Mouse (Mus musculus) adrenal gland, adult (tissue): ENCODE results near the gene Pidd1.

ENCODE experiments used
- DNase-seq, 2 experiments: peaks; one replicate each; pipeline ENCODE4 v3.0.0; 2022 to 2023; ENCODE audit warnings: low spot score in 1 of 2; ENCODE audit not compliant: inconsistent age in 2 of 2

The Pidd1 gene

GRCm38 (mm10) chr7:141443828-141444237, at the start of gene Pidd1:
TSS of gene Pidd1 (minus strand) at chr7:141444025.
- peak; percentile 76 to 86 for DNase-seq

GRCm38 (mm10) chr7:141492738-141493137, 48.9 kb upstream of the Pidd1 start:
- DNase-seq = no peak

GRCm38 (mm10) chr7:141491151-141491550, 47.3 kb upstream of the Pidd1 start:
- no peak for DNase-seq

- no peak for DNase-seq
These were observed 43.3 kb upstream of the Pidd1 start for GRCm38 (mm10) chr7:141487141-141487540.

- no peak for DNase-seq
These were observed 42.4 kb upstream of the Pidd1 start for GRCm38 (mm10) chr7:141486239-141486638.

- DNase-seq = no peak
These were observed 41.8 kb upstream of the Pidd1 start for GRCm38 (mm10) chr7:141485606-141486005.

- no peak for DNase-seq
These were observed 41.4 kb upstream of the Pidd1 start for GRCm38 (mm10) chr7:141485186-141485585.

- no peak for DNase-seq
These were observed 40.6 kb upstream of the Pidd1 start for GRCm38 (mm10) chr7:141484186-141485120.

- DNase-seq = no peak
These were observed 39.4 kb upstream of the Pidd1 start for GRCm38 (mm10) chr7:141483114-141483653.

GRCm38 (mm10) chr7:141482531-141483024, 38.8 kb upstream of the Pidd1 start:
- DNase-seq = no peak

- DNase-seq = peak; percentile 60 to 85
These were observed 37.9 kb upstream of the Pidd1 start for GRCm38 (mm10) chr7:141481498-141482401.

GRCm38 (mm10) chr7:141480842-141481497, 37.1 kb upstream of the Pidd1 start:
- peak; percentile 73 to 91 for DNase-seq

GRCm38 (mm10) chr7:141478270-141478748, 34.5 kb upstream of the Pidd1 start:
- peak; percentile 78 to 82 for DNase-seq

GRCm38 (mm10) chr7:141477578-141478269, 33.9 kb upstream of the Pidd1 start:
- DNase-seq = no peak

- DNase-seq = peak; percentile 62 to 85
These were observed 33.2 kb upstream of the Pidd1 start for GRCm38 (mm10) chr7:141476981-141477370.

GRCm38 (mm10) chr7:141476226-141476980, 32.6 kb upstream of the Pidd1 start:
- peak; percentile 96 to 98 for DNase-seq

GRCm38 (mm10) chr7:141475805-141476158, 32.0 kb upstream of the Pidd1 start:
- no peak for DNase-seq

GRCm38 (mm10) chr7:141475011-141475804, 31.4 kb upstream of the Pidd1 start, which contains the start of the genes Polr2l and Tspan4:
TSS of gene Polr2l (minus strand) at chr7:141475132.
TSS of gene Tspan4 (plus strand) at chr7:141475240.
- DNase-seq = peak; percentile 92 to 96
